ENCODE assay signal across 8 mouse cellular contexts in genomic region chr1:86470519-86471181, GRCm38 (mm10). TPM values are rescaled to one million over a fixed set of nuclear protein-coding genes. Genes with fewer than 3 reads are reported as not detected.
DNase-seq lines count a peak whose midpoint lies in the region; ATAC-seq and TF ChIP-seq lines count a peak whose summit lies in the region.

No protein-coding gene starts in this region.

- no peak for ATAC-seq in midbrain, postnatal 0 days (ENCODE audit: low FRiP score)
- peak; percentile 66 for ATAC-seq in intestine, embryonic 16.5 days
- ATAC-seq in liver, embryonic 13.5 days (ENCODE audit: low read depth), result peak; percentile 72
- ATAC-seq in forebrain, embryonic 12.5 days (ENCODE audit: low FRiP score), result no peak

- peak overlapping the region; percentile 39; the same call in 1 of the 2 replicates for H3K27ac ChIP-seq in midbrain, embryonic 10.5 days (replicated peaks)
- no peak overlapping the region for H3K27ac ChIP-seq in midbrain, postnatal 0 days (ENCODE audit: low read depth, low read length)
- peak overlapping the region; percentile 96 for H3K27ac ChIP-seq in intestine, embryonic 16.5 days (ENCODE audit: low read length)
- peak overlapping the region; percentile 89 for H3K27ac ChIP-seq in liver, embryonic 13.5 days
- H3K27ac ChIP-seq in forebrain, embryonic 12.5 days, result no peak overlapping the region

- no peaks in the 10 kb centered on the region for H3K9me3 ChIP-seq in midbrain, embryonic 10.5 days (replicated peaks)
- H3K9me3 ChIP-seq in midbrain, postnatal 0 days (ENCODE audit: low read length), result no peaks in the 10 kb centered on the region
- H3K9me3 ChIP-seq in intestine, embryonic 16.5 days (ENCODE audit: control insufficient read depth, low read length), result no peaks in the 10 kb centered on the region
- no peaks in the 10 kb centered on the region for H3K9me3 ChIP-seq in liver, embryonic 13.5 days (replicated peaks)
- H3K9me3 ChIP-seq in forebrain, embryonic 12.5 days, result no peaks in the 10 kb centered on the region

- no peak overlapping the region for H3K9ac ChIP-seq in midbrain, postnatal 0 days (replicated peaks; ENCODE audit: low read length, poor library complexity, severe bottlenecking)
- H3K9ac ChIP-seq in intestine, embryonic 16.5 days (ENCODE audit: low read depth, low read length), result peak overlapping the region; percentile 38; the same call in 1 of the 2 replicates
- H3K9ac ChIP-seq in liver, embryonic 13.5 days, result peak overlapping the region; percentile 26; the same call in 1 of the 2 replicates
- H3K9ac ChIP-seq in forebrain, embryonic 12.5 days, result no peak overlapping the region

- WGBS in midbrain, embryonic 10.5 days, result 82% methylated on average over 12 of the region's 12 CpGs
- WGBS in midbrain, postnatal 0 days, result 76% methylated on average over 12 of the region's 12 CpGs
- 49% methylated on average over 12 of the region's 12 CpGs for WGBS in intestine, embryonic 16.5 days
- 42% methylated on average over 12 of the region's 12 CpGs for WGBS in liver, embryonic 13.5 days (ENCODE audit: insufficient replicate concordance)
- WGBS in forebrain, embryonic 12.5 days, result 79% methylated on average over 12 of the region's 12 CpGs

- no peaks in the 10 kb centered on the region for H3K36me3 ChIP-seq in midbrain, embryonic 10.5 days
- H3K36me3 ChIP-seq in midbrain, postnatal 0 days (ENCODE audit: insufficient read depth, low read length), result no peaks in the 10 kb centered on the region
- no peaks in the 10 kb centered on the region for H3K36me3 ChIP-seq in intestine, embryonic 16.5 days (ENCODE audit: control insufficient read depth, insufficient read depth, low read length)
- H3K36me3 ChIP-seq in liver, embryonic 13.5 days, result no peaks in the 10 kb centered on the region
- H3K36me3 ChIP-seq in forebrain, embryonic 12.5 days (replicated peaks), result no peaks in the 10 kb centered on the region

- H3K4me3 ChIP-seq in midbrain, embryonic 10.5 days, result no peak overlapping the region
- no peak overlapping the region for H3K4me3 ChIP-seq in midbrain, postnatal 0 days (ENCODE audit: low read depth, low read length)
- no peak overlapping the region for H3K4me3 ChIP-seq in intestine, embryonic 16.5 days (ENCODE audit: low read length)
- H3K4me3 ChIP-seq in liver, embryonic 13.5 days (replicated peaks), result no peak overlapping the region
- no peak overlapping the region for H3K4me3 ChIP-seq in forebrain, embryonic 12.5 days (replicated peaks)

- no peaks in the 10 kb centered on the region for H3K27me3 ChIP-seq in midbrain, embryonic 10.5 days (ENCODE audit: low read depth, poor library complexity, severe bottlenecking)
- no peaks in the 10 kb centered on the region for H3K27me3 ChIP-seq in midbrain, postnatal 0 days (ENCODE audit: insufficient read depth, low read length)
- no peaks in the 10 kb centered on the region for H3K27me3 ChIP-seq in intestine, embryonic 16.5 days (replicated peaks; ENCODE audit: control insufficient read depth, insufficient read depth, low read length)
- no peaks in the 10 kb centered on the region for H3K27me3 ChIP-seq in liver, embryonic 13.5 days
- no peaks in the 10 kb centered on the region for H3K27me3 ChIP-seq in forebrain, embryonic 12.5 days

- H3K4me2 ChIP-seq in midbrain, postnatal 0 days (ENCODE audit: low read depth, low read length, poor library complexity, severe bottlenecking), result no peak overlapping the region
- peak overlapping the region; percentile 18; the same call in 1 of the 2 replicates for H3K4me2 ChIP-seq in intestine, embryonic 16.5 days (ENCODE audit: low read depth, low read length)
- H3K4me2 ChIP-seq in liver, embryonic 13.5 days, result peak overlapping the region; percentile 32
- H3K4me2 ChIP-seq in forebrain, embryonic 12.5 days, result no peak overlapping the region

- peaks cover 18% of the 10 kb centered on the region for H3K4me1 ChIP-seq in midbrain, embryonic 10.5 days
- H3K4me1 ChIP-seq in midbrain, postnatal 0 days (ENCODE audit: insufficient read depth, low read length), result peaks cover 6% of the 10 kb centered on the region
- peaks cover 26% of the 10 kb centered on the region for H3K4me1 ChIP-seq in intestine, embryonic 16.5 days (ENCODE audit: control insufficient read depth, insufficient read depth, low read length)
- peaks cover 44% of the 10 kb centered on the region for H3K4me1 ChIP-seq in liver, embryonic 13.5 days (replicated peaks)
- peaks cover 10% of the 10 kb centered on the region for H3K4me1 ChIP-seq in forebrain, embryonic 12.5 days

- no peak for DNase-seq in midbrain, embryonic 10.5 days (ENCODE audit: low spot score)
- no peak for DNase-seq in midbrain, postnatal 0 days (ENCODE audit: low spot score)
- peak; percentile 85 to 86 for DNase-seq in adrenal gland, postnatal 36 days
- peak; percentile 92 for DNase-seq in gastrocnemius, adult 18-20 months (ENCODE audit: low spot score)
- no peak for DNase-seq in liver, embryonic 13.5 days
- peak; percentile 61 to 79 for DNase-seq in right cerebral cortex, postnatal 10 days (ENCODE audit: low spot score in 2 of 2)

- TF ChIP-seq CTCF in midbrain, postnatal 0 days (IDR thresholded peaks at IDR 0.05), result no peak

RNA-seq across cellular contexts. Expression of gene Tex44, which starts 44.5 kb away (rescaled TPM):
- 0.07 and 0.11 TPM in 2 replicates for polyA plus RNA-seq in midbrain, embryonic 10.5 days (2016; fragmentation: Nextera tagmentation; extraction: Ambion mirVana)
- 0.14 TPM in 1 of 2 replicates, not detected in the other for total RNA-seq in midbrain, postnatal 0 days (2014; rRNA removed)
- polyA plus RNA-seq in midbrain, postnatal 0 days (2015; fragmentation: Nextera tagmentation; extraction: Ambion mirVana), result not detected in 2 replicates
- not detected for total RNA-seq in adrenal gland, postnatal 36 days (2021)
- not detected for total RNA-seq in gastrocnemius, adult 18-20 months (2021)
- not detected in 2 replicates for polyA plus RNA-seq in intestine, embryonic 16.5 days (2015; fragmentation: Nextera tagmentation; extraction: Ambion mirVana)
- not detected in 2 replicates for polyA plus RNA-seq in liver, embryonic 13.5 days (2015; fragmentation: Nextera tagmentation; extraction: Ambion mirVana)
- not detected in 2 replicates for polyA plus RNA-seq in forebrain, embryonic 12.5 days (2016; fragmentation: Nextera tagmentation; extraction: Ambion mirVana)

RNA-seq across cellular contexts. Expression of gene Nmur1, which starts 44.6 kb away (rescaled TPM):
- not detected in 2 replicates for polyA plus RNA-seq in midbrain, embryonic 10.5 days (2016; fragmentation: Nextera tagmentation; extraction: Ambion mirVana)
- not detected in 2 replicates for total RNA-seq in midbrain, postnatal 0 days (2014; rRNA removed)
- polyA plus RNA-seq in midbrain, postnatal 0 days (2015; fragmentation: Nextera tagmentation; extraction: Ambion mirVana), result 0.27 and 0.33 TPM in 2 replicates
- not detected for total RNA-seq in adrenal gland, postnatal 36 days (2021)
- not detected for total RNA-seq in gastrocnemius, adult 18-20 months (2021)
- polyA plus RNA-seq in intestine, embryonic 16.5 days (2015; fragmentation: Nextera tagmentation; extraction: Ambion mirVana), result 0.46 and 0.88 TPM in 2 replicates
- polyA plus RNA-seq in liver, embryonic 13.5 days (2015; fragmentation: Nextera tagmentation; extraction: Ambion mirVana), result not detected in 2 replicates
- polyA plus RNA-seq in forebrain, embryonic 12.5 days (2016; fragmentation: Nextera tagmentation; extraction: Ambion mirVana), result not detected in 2 replicates

RNA-seq across cellular contexts. Expression of gene Ptma, which starts 55.9 kb away (rescaled TPM):
- polyA plus RNA-seq in midbrain, embryonic 10.5 days (2016; fragmentation: Nextera tagmentation; extraction: Ambion mirVana), result 2,732 and 2,904 TPM in 2 replicates
- total RNA-seq in midbrain, postnatal 0 days (2014; rRNA removed), result 947 and 1,050 TPM in 2 replicates
- 1,199 and 1,354 TPM in 2 replicates for polyA plus RNA-seq in midbrain, postnatal 0 days (2015; fragmentation: Nextera tagmentation; extraction: Ambion mirVana)
- 100 to 1,000 TPM; 546 to 552 TPM for total RNA-seq in adrenal gland, postnatal 36 days (2021)
- total RNA-seq in gastrocnemius, adult 18-20 months (2021), result 10 to 100 TPM; 64.2 to 99.0 TPM
- 1,684 and 1,813 TPM in 2 replicates for polyA plus RNA-seq in intestine, embryonic 16.5 days (2015; fragmentation: Nextera tagmentation; extraction: Ambion mirVana)
- 1,483 and 1,688 TPM in 2 replicates for polyA plus RNA-seq in liver, embryonic 13.5 days (2015; fragmentation: Nextera tagmentation; extraction: Ambion mirVana)
- 3,257 and 3,328 TPM in 2 replicates for polyA plus RNA-seq in forebrain, embryonic 12.5 days (2016; fragmentation: Nextera tagmentation; extraction: Ambion mirVana)

Comparison
In these comparisons a context has a peak if more than half of its experiments do, and no peak if none do; other contexts are left out.
1. H3K27ac ChIP-seq: peak in midbrain, embryonic 10.5 days (single experiment), intestine, embryonic 16.5 days (single experiment) and liver, embryonic 13.5 days (single experiment); none in midbrain, postnatal 0 days (single experiment) and forebrain, embryonic 12.5 days (single experiment).
2. DNase-seq: peak in adrenal gland, postnatal 36 days (2 of 2), gastrocnemius, adult 18-20 months (single experiment) and right cerebral cortex, postnatal 10 days (2 of 2); none in midbrain, embryonic 10.5 days (single experiment), midbrain, postnatal 0 days (single experiment) and liver, embryonic 13.5 days (single experiment).
3. ATAC-seq: peak in intestine, embryonic 16.5 days (single experiment) and liver, embryonic 13.5 days (single experiment); none in midbrain, postnatal 0 days (single experiment) and forebrain, embryonic 12.5 days (single experiment).
4. H3K4me2 ChIP-seq: peak in intestine, embryonic 16.5 days (single experiment) and liver, embryonic 13.5 days (single experiment); none in midbrain, postnatal 0 days (single experiment) and forebrain, embryonic 12.5 days (single experiment).
5. H3K9ac ChIP-seq: peak in intestine, embryonic 16.5 days (single experiment) and liver, embryonic 13.5 days (single experiment); none in midbrain, postnatal 0 days (single experiment) and forebrain, embryonic 12.5 days (single experiment).